Mouse (Mus musculus) kidney, embryonic 16.5 days (tissue): ENCODE data around the gene Rhoj. TPM values are rescaled to one million over a fixed set of nuclear protein-coding genes. Genes with fewer than 3 reads are reported as not detected.

Source experiments
- ATAC-seq: fragments of 200-750 bp; cut with Nextera tagmentation; 2 replicates; pipeline ENCODE4 v1.8.0; 2017; ENCODE audit warnings: moderate TSS enrichment; ENCODE audit not compliant: low FRiP score, low TSS enrichment
- H3K27ac ChIP-seq: fragments of 300-500 bp; sonication (generic); 2 replicates; pipeline ENCODE4 v1.5.1; 2014; ENCODE audit warnings: low read length
- H3K27me3 ChIP-seq: fragments of 300-500 bp; sonication (generic); 2 replicates; pipeline ENCODE4 v1.6.1; 2014; ENCODE audit warnings: low read length, control low read depth, mixed read lengths; ENCODE audit not compliant: insufficient read depth
- H3K36me3 ChIP-seq: fragments of 300-500 bp; sonication (generic); 2 replicates; pipeline ENCODE4 v1.6.1; 2014; ENCODE audit warnings: low read length, control low read depth, mixed read lengths; ENCODE audit not compliant: insufficient read depth
- H3K4me1 ChIP-seq: fragments of 300-500 bp; sonication (generic); 2 replicates; pipeline ENCODE4 v1.6.1; 2014; ENCODE audit warnings: low read length, control low read depth, mixed read lengths; ENCODE audit not compliant: insufficient read depth
- H3K4me2 ChIP-seq: fragments of 300-500 bp; sonication (generic); replicated peaks from 2 replicates; pipeline ENCODE4 v1.6.1; 2014; ENCODE audit warnings: low read depth, low read length
- H3K4me3 ChIP-seq: fragments of 300-500 bp; sonication (generic); 2 replicates; pipeline ENCODE4 v1.5.1; 2014; ENCODE audit warnings: mild to moderate bottlenecking, low read length
- H3K9ac ChIP-seq: fragments of 300-500 bp; sonication (generic); replicated peaks from 2 replicates; pipeline ENCODE4 v1.6.1; 2014; ENCODE audit warnings: low read length
- H3K9me3 ChIP-seq: fragments of 300-500 bp; sonication (generic); 2 replicates; pipeline ENCODE4 v1.6.1; 2016; ENCODE audit warnings: low read length, control low read depth
- WGBS: fragments of 180-500 bp; shearing (Covaris S2); extraction: QIAGEN DNeasy Blood & Tissue Kit; methylation state at CpG from one replicate; pipeline ENCODE4 v1.1.7; 2014; 5-methylcytosine and 5-hydroxymethylcytosine counted together
- polyA plus RNA-seq: library from polyadenylated mRNA; unstranded; fragments of >200 nt; fragmentation: Nextera tagmentation; extraction: Ambion mirVana; gene quantifications from 2 replicates; pipeline ENCODE4 v1.2.1, GENCODE M21; 2015

Rhoj gene
- polyA plus RNA-seq, 1 experiment from 2014 or later: 58.3 TPM

DNA sequence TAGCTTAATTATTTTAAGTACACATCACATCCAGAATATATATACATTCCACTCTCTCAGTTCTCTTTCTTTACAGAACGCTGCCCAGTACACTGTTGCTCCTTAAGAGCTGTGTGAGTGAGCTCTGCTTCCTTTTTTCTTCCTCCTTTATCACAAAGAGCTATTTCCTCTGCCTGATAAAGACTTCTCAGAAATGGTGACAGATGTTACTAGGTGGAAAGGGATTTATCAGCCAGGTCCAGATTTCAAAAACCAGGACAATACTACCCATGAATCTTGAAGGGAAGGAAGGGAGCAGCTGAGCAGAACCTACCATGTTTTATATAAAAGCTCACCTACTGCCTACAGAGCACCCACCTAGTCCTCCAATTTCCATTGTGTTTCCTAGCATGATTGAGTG, 8.3 kb upstream of the Rhoj start:
- no peaks in the 10 kb centered on the region for H3K36me3 ChIP-seq
- no peak overlapping the region for H3K4me3 ChIP-seq
- H3K9ac ChIP-seq: no peak overlapping the region
- H3K4me2 ChIP-seq: no peak overlapping the region
- no peaks in the 10 kb centered on the region for H3K4me1 ChIP-seq
- no peaks in the 10 kb centered on the region for H3K27me3 ChIP-seq
- ATAC-seq: no peak
- H3K27ac ChIP-seq: no peak overlapping the region
- 58% methylated on average over 1 of the region's 1 CpGs for WGBS
- H3K9me3 ChIP-seq: no peaks in the 10 kb centered on the region

DNA sequence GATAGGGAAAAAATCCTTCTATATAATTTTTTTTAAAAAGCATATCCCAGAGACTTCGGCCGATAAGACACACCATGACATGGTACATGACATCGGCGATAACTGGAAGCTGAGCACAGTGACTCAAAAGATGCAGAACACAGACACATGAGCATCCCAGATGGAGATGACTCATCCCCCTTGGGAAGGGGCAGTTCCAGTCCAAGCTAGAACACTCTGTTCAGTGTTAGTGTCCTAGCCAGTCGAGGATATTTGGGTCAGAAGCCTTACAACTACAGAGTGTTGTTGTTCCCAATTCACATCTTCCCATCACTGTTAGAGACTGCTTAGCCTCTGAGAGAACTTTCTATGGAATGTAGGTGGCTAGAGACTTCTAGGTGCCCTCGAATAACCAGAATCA, 4.0 kb upstream of the Rhoj start:
- no peaks in the 10 kb centered on the region for H3K36me3 ChIP-seq
- no peaks in the 10 kb centered on the region for H3K9me3 ChIP-seq
- no peak overlapping the region for H3K9ac ChIP-seq
- H3K27me3 ChIP-seq: no peaks in the 10 kb centered on the region
- no peak overlapping the region for H3K27ac ChIP-seq
- no peak overlapping the region for H3K4me3 ChIP-seq
- H3K4me2 ChIP-seq: no peak overlapping the region
- 89% methylated on average over 6 of the region's 6 CpGs for WGBS
- H3K4me1 ChIP-seq: 0 out of 2 replicates have a peak, but pooled peaks cover 4% of the 10 kb centered on the region
- no peak for ATAC-seq

DNA sequence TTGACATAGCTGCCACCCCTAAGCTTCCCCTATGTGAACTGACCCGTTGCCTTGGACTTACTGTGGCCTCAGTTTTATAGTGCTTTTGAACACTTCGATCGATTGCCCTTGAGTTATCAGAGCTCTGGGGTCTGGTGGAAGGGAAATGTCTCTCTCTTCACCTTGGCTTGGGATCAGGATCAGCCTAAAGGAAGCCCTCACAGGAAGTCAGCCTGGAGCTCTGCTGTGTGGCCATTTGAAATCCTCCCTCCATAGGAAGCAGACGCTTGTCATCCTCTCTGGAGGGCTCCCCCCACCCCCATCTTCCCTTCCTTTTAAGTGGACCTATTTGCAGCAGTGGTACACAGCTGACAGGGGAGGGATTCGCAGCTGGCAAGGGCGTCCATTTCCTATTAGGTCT, 1.6 kb downstream of the Rhoj start:
- H3K27ac ChIP-seq: peak overlapping the region; percentile 17; the same call in 1 of the 2 replicates
- ATAC-seq: peak; percentile 49; the same call in 1 of the 2 replicates

GRCm38 (mm10) chr12:75310766-75311165, 2.6 kb downstream of the Rhoj start:
- no peaks in the 10 kb centered on the region for H3K9me3 ChIP-seq
- no peak overlapping the region; the same call in 1 of the 2 replicates for H3K9ac ChIP-seq
- H3K27ac ChIP-seq: peak overlapping the region; percentile 14; the same call in 1 of the 2 replicates
- no peaks in the 10 kb centered on the region for H3K27me3 ChIP-seq
- H3K36me3 ChIP-seq: no peaks in the 10 kb centered on the region
- H3K4me2 ChIP-seq: peak overlapping the region; percentile 38
- H3K4me1 ChIP-seq: peaks cover 4% of the 10 kb centered on the region; the same call in 1 of the 2 replicates
- no peak for ATAC-seq
- peak overlapping the region; percentile 31 for H3K4me3 ChIP-seq
- 68% methylated on average over 12 of the region's 12 CpGs for WGBS

More for the DNA sequence above, 1.6 kb downstream of the Rhoj start:
- peak overlapping the region; percentile 31 for H3K4me3 ChIP-seq
- peak overlapping the region; percentile 3; the same call in 1 of the 2 replicates for H3K9ac ChIP-seq
- H3K4me1 ChIP-seq: peaks cover 4% of the 10 kb centered on the region; the same call in 1 of the 2 replicates
- no peaks in the 10 kb centered on the region for H3K36me3 ChIP-seq
- 26% methylated on average over 6 of the region's 6 CpGs for WGBS
- H3K4me2 ChIP-seq: peak overlapping the region; percentile 38
- H3K9me3 ChIP-seq: no peaks in the 10 kb centered on the region
- no peaks in the 10 kb centered on the region for H3K27me3 ChIP-seq

DNA sequence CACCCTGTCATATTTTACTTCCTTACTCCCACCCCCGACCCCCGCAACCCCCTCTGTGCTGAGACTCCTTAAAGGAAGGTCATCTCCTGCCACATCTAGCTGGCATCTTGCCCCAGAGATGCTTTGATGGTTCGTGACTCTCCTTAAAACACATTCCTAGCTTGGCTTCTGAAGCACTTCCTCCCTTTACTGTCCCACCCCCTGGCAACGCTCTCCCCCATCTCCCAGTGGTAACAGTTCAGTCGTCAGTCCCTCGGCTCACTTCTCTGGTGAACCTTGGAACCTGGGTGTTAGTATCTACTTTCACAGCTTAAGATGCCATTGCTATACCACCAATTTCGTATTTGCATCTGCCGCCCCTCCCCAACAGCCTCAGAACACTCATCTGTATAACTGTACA, 3.8 kb downstream of the Rhoj start:
- Histone ChIP-seq H3K4me2 (0 out of 2 replicates have a peak overlapping the region, but pooled peaks have one; percentile 7), H3K9ac (no peak overlapping the region), H3K9me3 (no peaks in the 10 kb centered on the region), H3K36me3 (no peaks in the 10 kb centered on the region), H3K4me3 (no peak overlapping the region), H3K27me3 (no peaks in the 10 kb centered on the region), H3K27ac (no peak overlapping the region), H3K4me1 (peaks cover 4% of the 10 kb centered on the region; the same call in 1 of the 2 replicates)
- 71% methylated on average over 8 of the region's 8 CpGs for WGBS
- ATAC-seq: no peak

GRCm38 (mm10) chr12:75313992-75314391, 5.9 kb downstream of the Rhoj start:
- 70% methylated on average over 3 of the region's 3 CpGs for WGBS
- H3K4me2 ChIP-seq: no peak overlapping the region
- ATAC-seq: no peak
- H3K4me1 ChIP-seq: no peaks in the 10 kb centered on the region; the same call in 1 of the 2 replicates
- no peaks in the 10 kb centered on the region for H3K9me3 ChIP-seq
- no peaks in the 10 kb centered on the region for H3K27me3 ChIP-seq
- H3K4me3 ChIP-seq: no peak overlapping the region
- no peak overlapping the region for H3K9ac ChIP-seq
- no peak overlapping the region for H3K27ac ChIP-seq
- no peaks in the 10 kb centered on the region for H3K36me3 ChIP-seq

GRCm38 (mm10) chr12:75315851-75316250, 7.7 kb downstream of the Rhoj start:
- ATAC-seq: no peak
- H3K36me3 ChIP-seq: no peaks in the 10 kb centered on the region
- H3K27me3 ChIP-seq: no peaks in the 10 kb centered on the region
- 85% methylated on average over 3 of the region's 3 CpGs for WGBS
- H3K4me1 ChIP-seq: no peaks in the 10 kb centered on the region; the same call in 1 of the 2 replicates
- no peak overlapping the region for H3K9ac ChIP-seq
- no peak overlapping the region for H3K4me2 ChIP-seq
- H3K27ac ChIP-seq: no peak overlapping the region
- no peaks in the 10 kb centered on the region for H3K9me3 ChIP-seq
- H3K4me3 ChIP-seq: no peak overlapping the region

- 55% methylated on average over 12 of the region's 12 CpGs for WGBS
- Histone ChIP-seq H3K4me2 (no peak overlapping the region), H3K27me3 (no peaks in the 10 kb centered on the region)
Observed at GRCm38 (mm10) chr12:75320441-75320925, 12.4 kb downstream of the Rhoj start.

DNA sequence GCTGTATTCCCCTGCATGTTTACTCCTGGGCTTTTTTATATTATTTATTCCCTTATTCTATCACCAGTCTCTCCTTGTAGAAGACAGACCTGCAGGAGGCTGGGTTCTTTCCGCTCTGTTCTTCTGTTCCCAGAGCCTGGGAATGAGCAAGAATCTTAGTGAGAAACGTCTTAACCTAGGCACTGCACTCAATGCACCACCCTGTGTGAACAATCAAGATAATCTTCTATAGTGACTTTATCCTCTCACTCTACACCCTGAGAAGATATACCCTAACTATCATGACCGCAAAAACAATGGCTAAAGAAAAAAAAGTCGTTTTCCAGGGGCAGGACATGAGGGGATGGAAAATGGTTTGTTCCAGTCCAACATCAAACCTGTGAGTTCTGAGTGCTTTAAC, 13.1 kb downstream of the Rhoj start:
- H3K4me1 ChIP-seq: no peaks in the 10 kb centered on the region
- no peaks in the 10 kb centered on the region for H3K27me3 ChIP-seq
- 80% methylated on average over 4 of the region's 4 CpGs for WGBS
- H3K4me2 ChIP-seq: no peak overlapping the region
- no peak for ATAC-seq
- no peak overlapping the region for H3K27ac ChIP-seq
- no peak overlapping the region for H3K4me3 ChIP-seq
- 0 out of 2 replicates have a peak, but pooled peaks cover 2% of the 10 kb centered on the region for H3K9me3 ChIP-seq
- no peak overlapping the region for H3K9ac ChIP-seq
- peaks cover 9% of the 10 kb centered on the region; the same call in 1 of the 2 replicates for H3K36me3 ChIP-seq

More at GRCm38 (mm10) chr12:75320441-75320925, 12.4 kb downstream of the Rhoj start:
- 0 out of 2 replicates have a peak, but pooled peaks cover 2% of the 10 kb centered on the region for H3K9me3 ChIP-seq
- H3K36me3 ChIP-seq: peaks cover 9% of the 10 kb centered on the region; the same call in 1 of the 2 replicates
- no peak overlapping the region for H3K27ac ChIP-seq
- ATAC-seq: no peak
- H3K4me1 ChIP-seq: no peaks in the 10 kb centered on the region
- H3K9ac ChIP-seq: no peak overlapping the region
- no peak overlapping the region for H3K4me3 ChIP-seq

GRCm38 (mm10) chr12:75329188-75329587, 21.1 kb downstream of the Rhoj start:
- no peaks in the 10 kb centered on the region for H3K27me3 ChIP-seq
- ATAC-seq: no peak
- no peaks in the 10 kb centered on the region for H3K4me1 ChIP-seq
- no peak overlapping the region for H3K4me3 ChIP-seq
- H3K4me2 ChIP-seq: no peak overlapping the region
- 84% methylated on average over 2 of the region's 2 CpGs for WGBS
- H3K27ac ChIP-seq: no peak overlapping the region
- no peaks in the 10 kb centered on the region; the same call in 1 of the 2 replicates for H3K36me3 ChIP-seq
- no peaks in the 10 kb centered on the region for H3K9me3 ChIP-seq
- no peak overlapping the region for H3K9ac ChIP-seq
